Comparison of ENCODE assay signal across 7 mouse cellular contexts in genomic region chr14:75787794-75788175, GRCm38 (mm10). TPM values are rescaled to one million over a fixed set of nuclear protein-coding genes. Genes with fewer than 3 reads are reported as not detected.
DNase-seq lines count a peak whose midpoint lies in the region; ATAC-seq lines count a peak whose summit lies in the region.

No protein-coding gene starts in this region.

- WGBS in lung, embryonic 16.5 days: 28% methylated on average over 7 of the region's 7 CpGs
- 32% methylated on average over 7 of the region's 7 CpGs for WGBS in forebrain, embryonic 12.5 days
- WGBS in intestine, embryonic 16.5 days: 35% methylated on average over 7 of the region's 7 CpGs
- WGBS in neural tube, embryonic 15.5 days: 34% methylated on average over 7 of the region's 7 CpGs

- ATAC-seq in lung, embryonic 16.5 days (ENCODE audit: low read depth): no peak
- ATAC-seq in forebrain, embryonic 12.5 days (ENCODE audit: low FRiP score): no peak
- ATAC-seq in intestine, embryonic 16.5 days: no peak
- ATAC-seq in neural tube, embryonic 15.5 days (ENCODE audit: low FRiP score): no peak
- no peak for ATAC-seq in erythroid progenitor cell, adult 5-6 weeks (replicated peaks; ENCODE audit: low FRiP score, poor library complexity, severe bottlenecking)

- DNase-seq in lung, postnatal 4 days: no peak
- DNase-seq in B cell, adult 2 months: no peak

- H3K4me3 ChIP-seq in lung, embryonic 16.5 days (ENCODE audit: low read length): peak overlapping the region; percentile 79
- no peak overlapping the region for H3K4me3 ChIP-seq in forebrain, embryonic 12.5 days (replicated peaks)
- no peak overlapping the region for H3K4me3 ChIP-seq in intestine, embryonic 16.5 days (ENCODE audit: low read length)
- no peak overlapping the region for H3K4me3 ChIP-seq in neural tube, embryonic 15.5 days (replicated peaks)

- H3K27ac ChIP-seq in lung, embryonic 16.5 days (ENCODE audit: low read length): no peak overlapping the region
- H3K27ac ChIP-seq in forebrain, embryonic 12.5 days: no peak overlapping the region
- no peak overlapping the region for H3K27ac ChIP-seq in intestine, embryonic 16.5 days (ENCODE audit: low read length)
- no peak overlapping the region for H3K27ac ChIP-seq in neural tube, embryonic 15.5 days (replicated peaks)

- H3K9ac ChIP-seq in lung, embryonic 16.5 days (ENCODE audit: low read length): no peak overlapping the region
- H3K9ac ChIP-seq in forebrain, embryonic 12.5 days: no peak overlapping the region
- H3K9ac ChIP-seq in intestine, embryonic 16.5 days (ENCODE audit: low read depth, low read length): no peak overlapping the region
- H3K9ac ChIP-seq in neural tube, embryonic 15.5 days (replicated peaks): no peak overlapping the region

- H3K9me3 ChIP-seq in lung, embryonic 16.5 days (ENCODE audit: control insufficient read depth, low read length): no peaks in the 10 kb centered on the region
- no peaks in the 10 kb centered on the region for H3K9me3 ChIP-seq in forebrain, embryonic 12.5 days
- H3K9me3 ChIP-seq in intestine, embryonic 16.5 days (ENCODE audit: control insufficient read depth, low read length): no peaks in the 10 kb centered on the region
- no peaks in the 10 kb centered on the region for H3K9me3 ChIP-seq in neural tube, embryonic 15.5 days (replicated peaks)

- H3K36me3 ChIP-seq in lung, embryonic 16.5 days (ENCODE audit: control insufficient read depth, insufficient read depth, low read length): no peaks in the 10 kb centered on the region
- no peaks in the 10 kb centered on the region for H3K36me3 ChIP-seq in forebrain, embryonic 12.5 days (replicated peaks)
- H3K36me3 ChIP-seq in intestine, embryonic 16.5 days (ENCODE audit: control insufficient read depth, insufficient read depth, low read length): no peaks in the 10 kb centered on the region
- H3K36me3 ChIP-seq in neural tube, embryonic 15.5 days: no peaks in the 10 kb centered on the region

- peaks cover 4% of the 10 kb centered on the region; the same call in 1 of the 2 replicates for H3K4me1 ChIP-seq in lung, embryonic 16.5 days (replicated peaks; ENCODE audit: control insufficient read depth, insufficient read depth, low read length)
- H3K4me1 ChIP-seq in forebrain, embryonic 12.5 days: peaks cover 3% of the 10 kb centered on the region; the same call in 1 of the 2 replicates
- no peaks in the 10 kb centered on the region for H3K4me1 ChIP-seq in intestine, embryonic 16.5 days (ENCODE audit: control insufficient read depth, insufficient read depth, low read length)
- peaks cover 6% of the 10 kb centered on the region for H3K4me1 ChIP-seq in neural tube, embryonic 15.5 days

- H3K4me2 ChIP-seq in lung, embryonic 16.5 days (ENCODE audit: low read depth, low read length): peak overlapping the region; percentile 94
- 0 out of 2 replicates have a peak overlapping the region, but pooled peaks have one; percentile 70 for H3K4me2 ChIP-seq in forebrain, embryonic 12.5 days
- peak overlapping the region; percentile 92; the same call in 1 of the 2 replicates for H3K4me2 ChIP-seq in intestine, embryonic 16.5 days (ENCODE audit: low read depth, low read length)
- H3K4me2 ChIP-seq in neural tube, embryonic 15.5 days: peak overlapping the region; percentile 84

- peaks cover 2% of the 10 kb centered on the region; the same call in 1 of the 2 replicates for H3K27me3 ChIP-seq in lung, embryonic 16.5 days (ENCODE audit: control insufficient read depth, insufficient read depth, low read depth, low read length)
- H3K27me3 ChIP-seq in forebrain, embryonic 12.5 days: peaks cover 20% of the 10 kb centered on the region
- H3K27me3 ChIP-seq in intestine, embryonic 16.5 days (replicated peaks; ENCODE audit: control insufficient read depth, insufficient read depth, low read length): no peaks in the 10 kb centered on the region; the same call in 1 of the 2 replicates
- H3K27me3 ChIP-seq in neural tube, embryonic 15.5 days (replicated peaks): peaks cover 6% of the 10 kb centered on the region; the same call in 1 of the 2 replicates

RNA-seq across cellular contexts. Expression of gene Slc25a30, which starts 0.9 kb away (rescaled TPM):
- 3.3 and 3.5 TPM in 2 replicates for polyA plus RNA-seq in lung, embryonic 16.5 days (2015; fragmentation: Nextera tagmentation; extraction: Ambion mirVana)
- 9.7 and 10.2 TPM in 2 replicates for polyA plus RNA-seq in forebrain, embryonic 12.5 days (2016; fragmentation: Nextera tagmentation; extraction: Ambion mirVana)
- polyA plus RNA-seq in intestine, embryonic 16.5 days (2015; fragmentation: Nextera tagmentation; extraction: Ambion mirVana): 2.1 and 2.4 TPM in 2 replicates
- polyA plus RNA-seq in neural tube, embryonic 15.5 days (2015; fragmentation: Nextera tagmentation; extraction: Ambion mirVana): 7.0 and 8.1 TPM in 2 replicates
- total RNA-seq in erythroid progenitor cell, adult 5-6 weeks (2015; ENCODE audit: low replicate concordance): 15.1 and 18.0 TPM in 2 replicates
- total RNA-seq in erythroid progenitor cell, adult 5-6 weeks (2017; ENCODE audit: low replicate concordance): 6.3 and 15.4 TPM in 2 replicates

RNA-seq across cellular contexts. Expression of gene Cog3, which starts 33.5 kb away (rescaled TPM):
- polyA plus RNA-seq in lung, embryonic 16.5 days (2015; fragmentation: Nextera tagmentation; extraction: Ambion mirVana): 19.9 and 21.0 TPM in 2 replicates
- 24.1 and 24.4 TPM in 2 replicates for polyA plus RNA-seq in forebrain, embryonic 12.5 days (2016; fragmentation: Nextera tagmentation; extraction: Ambion mirVana)
- 16.5 TPM in 2 replicates for polyA plus RNA-seq in intestine, embryonic 16.5 days (2015; fragmentation: Nextera tagmentation; extraction: Ambion mirVana)
- polyA plus RNA-seq in neural tube, embryonic 15.5 days (2015; fragmentation: Nextera tagmentation; extraction: Ambion mirVana): 17.2 and 18.0 TPM in 2 replicates
- total RNA-seq in erythroid progenitor cell, adult 5-6 weeks (2015; ENCODE audit: low replicate concordance): 10.8 and 18.9 TPM in 2 replicates
- total RNA-seq in erythroid progenitor cell, adult 5-6 weeks (2017; ENCODE audit: low replicate concordance): 9.5 and 16.9 TPM in 2 replicates

RNA-seq across cellular contexts. Expression of gene Tpt1, which starts 57.1 kb away (rescaled TPM):
- 979 and 987 TPM in 2 replicates for polyA plus RNA-seq in lung, embryonic 16.5 days (2015; fragmentation: Nextera tagmentation; extraction: Ambion mirVana)
- 955 and 986 TPM in 2 replicates for polyA plus RNA-seq in forebrain, embryonic 12.5 days (2016; fragmentation: Nextera tagmentation; extraction: Ambion mirVana)
- polyA plus RNA-seq in intestine, embryonic 16.5 days (2015; fragmentation: Nextera tagmentation; extraction: Ambion mirVana): 829 and 857 TPM in 2 replicates
- polyA plus RNA-seq in neural tube, embryonic 15.5 days (2015; fragmentation: Nextera tagmentation; extraction: Ambion mirVana): 719 and 774 TPM in 2 replicates
- total RNA-seq in erythroid progenitor cell, adult 5-6 weeks (2015; ENCODE audit: low replicate concordance): 3,144 and 3,174 TPM in 2 replicates
- 507 and 1,044 TPM in 2 replicates for total RNA-seq in erythroid progenitor cell, adult 5-6 weeks (2017; ENCODE audit: low replicate concordance)
